Mouse (Mus musculus) lung, postnatal 0 days (tissue): ENCODE measurements at regions not wholly inside any gene's neighbourhood (a gene's known extent, or its start where the extent isn't known, plus 50 kb on each side); places are given as distances from the start of the nearest gene placed in this dataset.

ENCODE experiments used
- CTCF ChIP-seq: IDR thresholded peaks from 2 replicates; pipeline ENCODE4 v1.5.1; 2016; ENCODE audit warnings: antibody characterized with exemption, mild to moderate bottlenecking
- EP300 ChIP-seq: IDR thresholded peaks from 2 replicates; pipeline ENCODE4 v1.6.1; 2016; ENCODE audit warnings: antibody characterized with exemption, mild to moderate bottlenecking, control low read depth

DNA sequence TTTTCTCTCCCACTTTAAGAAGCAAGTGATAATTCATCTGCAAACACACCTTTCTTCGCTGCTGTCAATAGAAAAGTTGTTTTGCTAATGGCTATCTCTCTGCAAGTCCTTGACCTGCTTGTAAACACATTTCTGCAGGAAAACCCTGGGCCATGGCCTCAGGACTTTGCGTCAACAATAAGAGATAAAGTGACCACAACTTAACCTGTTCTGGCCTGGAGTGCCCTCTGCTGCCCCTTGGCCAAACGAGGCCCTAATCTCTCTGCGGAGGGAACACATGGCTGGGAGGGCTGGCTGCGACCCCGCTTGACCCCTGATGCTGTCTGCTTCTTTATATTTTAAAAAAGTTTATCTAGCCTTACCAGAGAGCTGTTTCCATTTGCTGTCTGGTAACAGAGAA is 420.4 kb downstream of the Gm10295 start:
- TF ChIP-seq EP300 (no peak), CTCF (no peak)
